Mouse (Mus musculus) common myeloid progenitor, adult 5-6 weeks (primary cell): ENCODE results near the gene Dram2. TPM values are rescaled to one million over a fixed set of nuclear protein-coding genes. Genes with fewer than 3 reads are reported as not detected.
A peak's percentile ranks its signal among the peaks of the same experiment; 100 is the strongest.
"Not testable (repeated sequence)": the region's sequence is repeated elsewhere in the genome, so short reads cannot be mapped to it uniquely, and the experiment has no call there.

Experiments used
- ATAC-seq: replicated peaks from 2 replicates; pipeline ENCODE4 v1.8.0; 2016; ENCODE audit warnings: low read depth, mild to moderate bottlenecking, moderate TSS enrichment, inconsistent platforms; ENCODE audit not compliant: poor library complexity, severe bottlenecking
- total RNA-seq: library from RNA; stranded (forward); fragments of 200-1000, 187-1606 nt; gene quantifications from 2 replicates; pipeline ENCODE4 v1.2.3, GENCODE M21; 2017

The Dram2 gene
- total RNA-seq, result 14.1 and 21.6 TPM in 2 replicates

DNA sequence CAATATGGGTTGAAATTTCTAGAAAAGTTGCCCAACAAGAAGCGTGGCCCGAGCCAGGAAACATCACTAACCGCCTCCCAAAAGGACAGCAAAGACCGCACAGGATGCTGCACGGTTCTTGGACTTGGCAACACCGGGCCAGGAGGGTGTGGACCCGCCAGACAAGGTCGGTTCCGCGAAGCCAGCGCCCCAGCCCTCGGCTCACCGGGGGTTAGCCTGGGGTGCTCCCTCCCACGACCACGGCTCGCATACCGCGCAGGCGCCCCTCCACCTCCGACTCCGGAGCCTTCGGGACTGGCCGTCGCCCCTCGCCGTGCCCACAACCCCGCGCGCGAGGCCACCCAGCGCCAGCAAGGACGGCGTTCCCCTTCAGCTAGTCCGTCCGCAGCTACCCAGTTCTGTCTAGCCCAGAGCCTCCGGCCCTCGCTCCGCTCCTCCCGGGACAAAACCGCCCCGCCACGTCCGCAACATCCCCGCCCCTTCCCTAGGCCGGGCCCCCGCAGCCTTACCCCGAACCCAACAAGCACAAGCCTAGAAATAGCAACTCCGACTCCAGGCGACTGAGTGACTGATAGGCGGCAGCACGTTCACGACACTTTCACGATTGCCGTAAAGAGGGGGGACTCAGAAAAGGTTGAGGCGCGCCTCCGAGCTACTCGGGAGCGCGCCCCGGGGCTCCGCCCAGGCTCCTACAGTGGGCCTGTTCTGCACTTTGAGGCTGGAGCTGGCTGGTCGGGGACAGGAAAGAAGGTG lies at the start of gene Dram2, which contains the start of gene Cept1:
TSS of gene Dram2 (plus strand) at position 628 of the 753 bp plus-strand sequence.
TSS of gene Cept1 (minus strand) at position 632 of the 753 bp plus-strand sequence.
- peak; percentile 93 for ATAC-seq

- ATAC-seq, result no peak
These were observed 47.1 kb upstream of the Dram2 start for GRCm38 (mm10) chr3:106500510-106500909.

- ATAC-seq, result no peak
These were observed 44.7 kb upstream of the Dram2 start for GRCm38 (mm10) chr3:106502892-106503291.

DNA sequence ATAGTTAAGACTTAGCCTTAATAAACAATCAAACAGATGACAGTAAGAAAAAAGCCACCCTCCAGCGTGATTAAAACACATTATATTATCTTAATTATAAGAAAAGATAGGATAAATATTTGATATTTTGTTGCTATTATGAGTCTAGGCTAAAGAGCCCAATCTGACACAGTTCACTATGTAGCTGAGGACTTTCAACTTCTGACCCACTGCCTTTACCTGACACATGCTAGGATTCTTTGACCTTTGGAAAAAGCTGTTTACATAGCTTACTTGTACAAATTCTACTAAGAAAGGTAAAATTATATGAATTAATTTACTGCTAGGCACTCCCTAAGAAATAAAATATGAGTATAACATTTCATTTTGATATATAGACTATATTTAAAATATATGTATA lies 36.9 kb upstream of the Dram2 start:
- no peak for ATAC-seq

DNA sequence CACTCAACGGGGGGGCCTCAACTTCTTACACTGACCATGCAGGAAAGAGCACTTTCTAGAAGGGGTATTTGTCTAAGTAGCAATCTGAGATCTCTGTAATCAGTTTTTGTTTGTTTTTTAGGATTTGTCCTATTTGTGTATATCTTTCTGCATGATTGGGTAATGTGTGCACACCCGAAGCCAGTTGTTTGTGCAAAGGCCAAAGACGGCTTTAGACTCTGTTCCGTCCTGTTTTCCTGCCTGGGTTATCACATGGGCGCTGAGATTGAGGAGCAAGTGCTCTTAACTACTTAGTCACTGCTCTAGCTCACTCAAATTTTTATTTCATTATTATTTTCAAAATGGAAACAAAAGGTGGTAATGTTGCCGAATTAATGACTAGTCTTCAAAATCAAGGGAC lies 32.6 kb upstream of the Dram2 start:
- ATAC-seq, result no peak

DNA sequence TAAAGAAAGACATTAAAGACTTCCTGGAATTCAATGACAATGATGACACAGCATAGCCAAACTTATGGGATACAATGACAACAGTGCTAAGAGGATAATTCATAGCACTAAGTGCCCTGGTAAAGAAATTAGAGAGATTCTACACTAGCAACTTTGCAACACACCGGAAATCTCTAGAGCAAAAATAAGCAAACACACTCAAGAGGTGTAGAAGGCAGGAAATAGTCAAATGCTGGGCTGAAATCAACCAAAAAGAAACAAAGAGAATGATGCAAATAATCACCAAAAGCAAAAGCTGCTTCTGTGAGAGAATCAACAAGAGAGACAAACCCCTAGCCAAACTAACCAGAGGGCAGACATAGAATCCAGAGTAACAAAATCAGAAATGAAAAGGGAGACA lies 24.9 kb upstream of the Dram2 start:
- no peak for ATAC-seq

GRCm38 (mm10) chr3:106526411-106526810 lies 21.2 kb upstream of the Dram2 start:
- ATAC-seq, result no peak

DNA sequence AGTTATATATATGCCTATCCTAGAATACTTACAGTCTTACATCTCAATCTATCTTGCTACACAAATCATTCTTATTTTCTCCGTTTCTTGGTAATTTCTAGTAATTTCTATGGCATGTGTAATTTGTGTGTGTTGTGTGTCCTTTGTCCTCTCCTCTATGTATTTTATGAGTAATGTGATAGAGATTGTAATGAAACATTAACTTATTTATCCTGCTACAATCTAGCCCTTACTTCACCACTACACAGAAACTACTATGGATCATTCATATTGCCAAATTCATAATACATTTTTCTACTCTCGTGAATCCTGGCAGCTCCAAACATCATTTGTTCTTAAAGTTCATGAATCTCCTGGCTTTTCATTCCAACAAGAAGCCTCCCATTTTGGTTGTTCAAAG lies 19.6 kb upstream of the Dram2 start:
- no peak for ATAC-seq

DNA sequence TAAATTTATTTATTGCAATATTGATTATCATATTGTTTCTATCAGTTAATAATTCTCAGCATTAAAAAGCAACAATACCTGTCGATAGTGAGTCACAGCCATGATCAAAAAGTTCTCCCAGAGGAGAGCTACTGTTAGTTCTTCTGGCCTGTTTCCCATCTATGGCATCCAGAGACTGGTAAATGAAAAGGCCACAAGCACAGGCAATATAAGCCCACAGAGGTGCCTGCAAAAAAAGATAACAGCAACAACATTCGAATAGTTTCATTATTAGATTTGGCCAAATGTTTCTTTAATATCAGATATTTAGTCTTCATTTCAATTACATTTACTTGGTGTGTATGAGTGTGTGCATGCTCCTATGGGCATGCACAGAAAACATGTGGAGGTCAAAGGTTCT lies 14.3 kb upstream of the Dram2 start:
- ATAC-seq, result peak; percentile 78

GRCm38 (mm10) chr3:106544721-106545316 lies 2.8 kb upstream of the Dram2 start:
- no peak for ATAC-seq

DNA sequence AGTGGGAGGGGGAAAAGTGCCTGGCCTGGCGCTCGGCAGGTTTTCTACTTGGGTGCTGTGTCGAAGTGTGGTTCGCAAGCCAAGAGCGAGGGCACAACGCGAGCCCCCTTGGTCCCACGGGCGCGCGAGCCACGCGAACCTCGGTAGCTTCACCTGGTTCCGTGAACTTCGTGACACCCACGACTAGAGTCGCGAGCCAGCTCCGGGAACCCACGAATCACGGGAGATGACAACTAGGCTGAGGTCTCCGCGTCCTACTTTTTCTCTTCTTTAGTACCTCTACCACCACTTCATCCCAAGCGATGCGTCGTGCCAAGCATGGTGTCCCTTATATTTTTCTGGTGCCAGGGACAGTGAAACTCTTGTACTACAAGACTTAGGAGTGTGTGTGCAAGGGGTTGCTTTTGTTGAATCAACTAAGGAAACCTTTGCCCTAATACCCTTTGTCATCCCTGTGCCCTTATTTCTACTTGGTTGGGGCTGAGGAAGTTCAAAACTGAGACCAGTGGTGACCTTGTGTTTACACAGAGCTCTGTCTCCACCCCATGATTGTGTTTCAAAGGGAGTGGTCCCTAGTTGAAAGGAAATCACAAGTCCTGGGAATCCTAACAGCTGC lies 434 bp downstream of the Dram2 start:
- ATAC-seq, result peak; percentile 33

GRCm38 (mm10) chr3:106548971-106549370 lies 1.4 kb downstream of the Dram2 start:
- no peak for ATAC-seq

GRCm38 (mm10) chr3:106553411-106553810 lies 5.8 kb downstream of the Dram2 start:
- ATAC-seq, result no peak

GRCm38 (mm10) chr3:106555743-106556250 lies 8.2 kb downstream of the Dram2 start:
- no peak for ATAC-seq

GRCm38 (mm10) chr3:106558271-106558670 lies 10.7 kb downstream of the Dram2 start:
- no peak for ATAC-seq

DNA sequence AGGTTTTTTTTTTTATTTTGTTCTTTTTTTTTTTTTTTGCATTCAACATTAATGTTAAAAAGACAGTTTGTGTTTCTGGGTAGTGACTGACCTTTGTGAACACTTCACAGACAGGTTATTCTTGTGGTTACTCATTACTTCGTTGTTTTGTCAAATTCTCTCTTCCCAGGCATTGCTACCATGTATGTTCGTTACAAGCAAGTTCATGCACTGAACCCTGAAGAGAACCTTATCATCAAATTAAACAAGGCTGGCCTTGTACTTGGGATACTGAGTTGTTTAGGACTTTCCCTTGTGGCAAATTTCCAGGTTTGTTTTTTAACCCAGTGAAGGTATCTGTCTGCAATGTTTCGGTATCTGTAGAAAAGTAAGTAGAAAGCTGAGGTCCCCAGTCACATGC lies 18.3 kb downstream of the Dram2 start:
- no peak for ATAC-seq

- ATAC-seq, result 0 out of 2 replicates have a peak, but pooled peaks have one; percentile 8
These were observed 25.6 kb downstream of the Dram2 start for GRCm38 (mm10) chr3:106573191-106573590.

DNA sequence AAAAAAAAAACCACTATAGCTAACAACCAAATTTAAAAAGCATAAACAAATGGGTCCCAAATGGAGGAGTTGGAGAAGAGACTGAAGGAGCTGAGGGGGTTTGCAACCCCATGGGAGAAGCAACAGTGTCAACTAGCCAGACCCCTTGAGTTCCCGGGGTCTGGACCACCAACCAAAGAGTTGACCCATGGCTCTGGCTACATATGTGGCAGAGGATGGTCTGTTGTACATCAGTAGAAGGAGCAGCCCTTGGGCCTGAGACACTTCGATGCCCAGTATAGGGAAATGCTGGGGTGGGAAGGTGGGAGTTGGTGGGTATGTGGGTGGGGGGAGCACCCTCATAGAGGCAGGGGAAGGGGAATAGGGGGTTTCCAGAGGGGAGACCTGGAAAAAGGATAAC lies 31.7 kb downstream of the Dram2 start:
- no peak for ATAC-seq

DNA sequence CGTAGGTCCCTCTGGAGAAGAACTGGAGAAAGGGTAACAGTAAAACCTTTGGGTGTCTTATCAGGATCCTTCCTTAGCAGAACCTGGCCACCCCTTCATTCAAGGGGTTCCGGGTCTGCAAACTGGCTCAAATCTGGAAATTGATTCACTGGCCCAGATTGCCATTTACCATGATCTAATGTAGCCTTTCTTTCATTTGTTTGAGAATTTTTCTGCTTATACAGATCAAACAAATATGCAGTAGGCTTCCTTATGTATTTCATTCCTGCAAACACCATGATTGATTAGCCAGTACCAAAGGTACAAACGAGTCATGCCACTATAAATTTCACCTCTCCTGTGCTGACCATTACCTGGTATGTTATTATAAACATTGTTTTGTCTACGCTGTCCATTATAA lies 46.0 kb downstream of the Dram2 start:
- ATAC-seq, result not testable (repeated sequence)

- no peak for ATAC-seq
These were observed 70.5 kb downstream of the Dram2 start for GRCm38 (mm10) chr3:106618103-106618502.
